Mouse (Mus musculus): ENCODE data around the gene Il7r.

The Il7r gene

GRCm38 (mm10) chr15:9472167-9472566, 57.8 kb downstream of the Il7r start:
- no peak for DNase-seq (ENCODE audit: low read depth, low spot score)

- no peak for DNase-seq (ENCODE audit: low read depth, low spot score)
These were observed 58.8 kb downstream of the Il7r start for GRCm38 (mm10) chr15:9471053-9471685.

- no peak for DNase-seq (ENCODE audit: low read depth, low spot score)
These were observed 65.9 kb downstream of the Il7r start for GRCm38 (mm10) chr15:9464039-9464438.

- DNase-seq (ENCODE audit: low read depth, low spot score) = no peak
These were observed 66.4 kb downstream of the Il7r start for GRCm38 (mm10) chr15:9463521-9464027.

Measured in 3T3-L1 (cell line).